Mouse (Mus musculus) hematopoietic stem cell, adult 5-6 weeks (primary cell): ENCODE measurements at regions not wholly inside any gene's neighbourhood (a gene's known extent, or its start where the extent isn't known, plus 50 kb on each side); places are given as distances from the start of the nearest gene placed in this dataset.

Experiments
- ATAC-seq, 2 experiments: fragments of 125-278 bp in 1 of 2; replicated peaks in 1 of 2; 2 replicates each; pipeline ENCODE4 v1.8.0; 2016 to 2017; ENCODE audit warnings: inconsistent platforms in 2 of 2, mild to moderate bottlenecking in 2 of 2, moderate number of reproducible peaks in 2 of 2, low read depth in 1 of 2, moderate TSS enrichment in 1 of 2; ENCODE audit not compliant: low FRiP score in 2 of 2, poor library complexity in 2 of 2, severe bottlenecking in 2 of 2, insufficient read depth in 1 of 2, low TSS enrichment in 1 of 2

DNA sequence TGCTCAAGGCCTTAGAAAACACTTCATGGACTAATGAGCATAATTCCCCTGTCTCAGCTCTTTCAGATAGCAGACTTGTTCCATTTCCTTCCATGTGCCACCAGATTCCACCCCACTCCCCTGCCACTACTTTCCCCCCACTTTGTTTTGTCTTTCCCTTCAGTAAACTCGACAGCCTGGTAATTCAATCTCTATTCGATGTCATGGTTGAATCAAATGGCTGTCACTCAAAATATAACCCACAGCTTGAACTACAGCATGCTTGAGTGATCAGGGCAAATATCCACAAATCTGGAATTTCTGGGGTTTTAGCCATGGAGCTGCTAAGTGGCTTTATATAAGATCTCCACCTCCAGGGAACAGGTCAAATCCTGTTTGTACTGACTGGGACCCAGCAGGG lies 168.6 kb upstream of the Gdnf start:
- ATAC-seq = no peak

GRCm38 (mm10) chr15:7650705-7651104 lies 159.9 kb upstream of the Gdnf start:
- no peak for ATAC-seq

GRCm38 (mm10) chr15:7663888-7664287 lies 146.8 kb upstream of the Gdnf start:
- no peak for ATAC-seq

DNA sequence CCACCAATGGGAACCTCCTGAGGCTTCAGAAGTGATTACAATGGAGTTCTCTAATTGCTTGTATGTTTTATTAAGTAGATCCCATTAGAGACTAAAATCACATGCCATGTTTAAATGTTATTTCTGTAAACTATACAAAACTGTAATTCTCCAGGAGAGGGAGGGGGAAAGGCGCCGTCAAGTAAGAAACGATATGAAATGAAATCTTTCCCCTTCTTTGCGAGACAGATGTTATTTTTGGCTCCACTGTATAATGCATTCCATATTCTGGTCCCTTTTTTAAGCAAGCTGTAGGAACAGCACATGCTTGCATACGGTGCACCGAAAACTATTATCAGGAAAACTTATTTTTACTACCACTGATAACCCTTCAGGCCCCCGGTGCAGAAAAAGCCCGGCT lies 141.0 kb upstream of the Gdnf start:
- no peak for ATAC-seq

GRCm38 (mm10) chr15:7676970-7677369 lies 133.7 kb upstream of the Gdnf start:
- no peak for ATAC-seq

DNA sequence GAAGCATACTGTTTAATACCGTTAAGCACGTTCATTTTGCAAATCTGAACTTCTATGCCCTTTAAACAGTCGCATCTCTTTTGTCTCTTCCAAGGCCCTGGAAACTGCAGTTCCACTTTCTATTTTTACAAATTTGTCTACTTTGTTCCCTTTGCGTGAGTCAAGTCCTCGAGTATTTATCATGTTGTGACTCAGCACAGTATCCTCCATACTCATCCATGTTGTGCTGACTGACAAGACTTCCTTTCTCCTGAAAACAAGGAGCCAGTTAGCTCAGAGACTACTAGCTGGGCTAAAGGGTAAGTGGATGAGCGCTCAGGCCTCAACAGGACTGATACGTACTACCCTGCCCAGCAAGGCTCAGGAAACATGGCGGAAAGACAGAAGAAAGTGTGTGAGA lies 131.9 kb upstream of the Gdnf start:
- ATAC-seq = no peak

DNA sequence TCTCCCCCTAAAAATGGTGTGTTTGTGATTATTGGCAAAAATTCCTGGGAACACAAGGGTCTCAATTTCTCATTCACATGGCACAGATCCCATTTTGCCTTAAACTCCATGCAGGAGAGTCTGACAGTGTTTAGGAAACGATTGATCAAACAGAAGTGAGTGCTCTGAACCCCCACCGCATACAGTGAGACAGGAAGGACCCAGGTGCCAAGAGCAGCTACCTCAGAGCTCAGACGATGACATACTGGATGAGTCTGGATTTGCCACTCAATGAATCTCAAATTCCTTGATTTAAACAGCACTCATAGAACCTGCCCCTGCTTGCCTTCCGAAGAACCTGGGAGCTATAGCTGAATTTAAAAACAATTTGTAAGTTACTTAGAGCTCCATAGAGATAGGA lies 129.6 kb upstream of the Gdnf start:
- ATAC-seq = no peak

GRCm38 (mm10) chr15:7683235-7683974 lies 127.2 kb upstream of the Gdnf start:
- no peak for ATAC-seq

GRCm38 (mm10) chr15:7691251-7691650 lies 119.4 kb upstream of the Gdnf start:
- no peak for ATAC-seq

DNA sequence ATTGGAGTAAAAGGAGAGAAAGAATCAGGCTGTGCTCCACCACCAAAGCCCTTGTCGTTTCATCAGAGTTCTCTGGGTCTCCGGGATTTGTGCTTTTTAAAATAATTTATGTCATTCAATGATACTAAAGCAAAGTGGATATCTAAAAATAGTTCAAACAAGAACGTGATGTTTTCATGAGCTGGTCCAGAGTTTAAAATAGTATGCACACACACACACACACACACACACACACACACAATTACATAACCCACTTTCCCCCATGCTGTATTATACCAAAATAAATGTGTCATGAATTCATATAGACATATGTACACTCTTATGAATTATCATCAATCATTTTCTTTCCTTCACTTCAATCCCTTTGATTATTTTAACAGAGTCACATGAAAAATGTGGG lies 118.5 kb upstream of the Gdnf start:
- no peak for ATAC-seq

DNA sequence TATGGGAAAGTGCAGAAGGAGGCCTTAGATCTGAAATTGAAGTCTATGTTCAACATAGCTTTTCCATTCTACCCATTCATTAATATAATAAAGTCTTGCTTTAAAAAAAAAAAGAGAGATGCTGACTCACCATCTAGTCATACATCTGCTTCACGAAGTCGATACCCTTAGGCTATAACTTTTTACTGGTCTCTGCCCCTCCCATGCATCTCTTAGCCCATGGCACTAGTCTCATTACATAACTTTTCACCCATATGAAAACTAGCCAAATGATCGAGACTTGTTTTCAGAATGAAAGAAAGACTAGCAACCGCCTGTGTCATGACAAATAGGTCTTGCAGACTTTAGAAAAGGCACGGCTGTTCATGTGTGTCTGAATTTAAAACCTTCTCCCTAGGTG lies 116.6 kb upstream of the Gdnf start:
- no peak for ATAC-seq

GRCm38 (mm10) chr15:7697724-7698123 lies 112.9 kb upstream of the Gdnf start:
- no peak for ATAC-seq

GRCm38 (mm10) chr15:7708836-7709235 lies 101.8 kb upstream of the Gdnf start:
- no peak for ATAC-seq

- ATAC-seq = no peak
Measured at GRCm38 (mm10) chr15:7714641-7715040, 96.0 kb upstream of the Gdnf start.

- ATAC-seq = no peak
Measured at GRCm38 (mm10) chr15:7716188-7716587, 94.5 kb upstream of the Gdnf start.

GRCm38 (mm10) chr15:7723202-7723721 lies 87.4 kb upstream of the Gdnf start:
- ATAC-seq = no peak

DNA sequence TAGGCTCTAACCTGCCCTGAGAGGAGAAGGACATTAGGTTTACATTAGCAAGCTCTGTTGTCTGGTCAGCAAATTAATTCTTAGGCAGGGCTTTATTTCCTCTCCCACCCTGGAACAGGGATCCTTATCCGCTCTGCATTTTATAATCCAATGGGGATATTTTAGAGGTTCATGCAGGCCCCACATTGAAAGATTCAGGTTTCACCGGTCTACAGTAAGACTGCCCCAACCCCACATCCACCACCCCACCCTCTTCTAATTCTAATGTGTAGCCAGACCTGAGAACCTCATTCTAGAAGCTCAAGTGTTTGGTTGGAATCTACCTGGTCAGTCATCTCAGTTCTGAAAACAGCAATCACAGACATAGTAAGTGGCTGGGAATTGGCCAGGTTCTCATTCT lies 86.9 kb upstream of the Gdnf start:
- no peak for ATAC-seq

DNA sequence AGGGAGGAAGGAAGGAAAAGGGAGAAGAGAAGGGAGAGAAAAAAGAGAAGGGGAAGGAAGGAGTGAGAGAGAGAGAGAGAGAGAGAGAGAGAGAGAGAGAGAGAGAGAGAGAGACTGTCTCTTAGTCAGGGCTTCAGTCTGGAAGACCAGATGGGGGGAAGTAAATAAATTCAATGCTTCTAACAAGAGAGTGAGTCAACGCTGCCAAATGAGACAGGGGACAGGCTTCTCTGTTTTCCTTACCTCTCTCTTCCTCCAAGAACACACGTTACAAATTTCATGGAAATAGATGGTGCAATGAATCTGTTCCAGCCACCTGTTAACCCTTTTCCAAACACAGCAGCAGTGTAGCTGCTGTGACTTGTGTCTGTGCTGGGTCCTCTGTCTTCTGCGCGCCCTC lies 85.1 kb upstream of the Gdnf start:
- ATAC-seq = no peak

GRCm38 (mm10) chr15:7747586-7747985 lies 63.1 kb upstream of the Gdnf start:
- no peak for ATAC-seq
